Mouse (Mus musculus) frontal cortex, postnatal 36 days (tissue): ENCODE measurements at regions not wholly inside any gene's neighbourhood (a gene's known extent, or its start where the extent isn't known, plus 50 kb on each side); places are given as distances from the start of the nearest gene placed in this dataset.

Experiments used
- DNase-seq, 2 experiments: peaks; one replicate each; pipeline ENCODE4 v3.0.0; 2022; ENCODE audit warnings: low spot score in 2 of 2

GRCm38 (mm10) chr14:76917139-76917929 lies 119.2 kb upstream of the Ccdc122 start:
- DNase-seq = peak; percentile 38 to 41

- no peak for DNase-seq
Observed at GRCm38 (mm10) chr14:76913850-76914249, 122.7 kb upstream of the Ccdc122 start.

DNA sequence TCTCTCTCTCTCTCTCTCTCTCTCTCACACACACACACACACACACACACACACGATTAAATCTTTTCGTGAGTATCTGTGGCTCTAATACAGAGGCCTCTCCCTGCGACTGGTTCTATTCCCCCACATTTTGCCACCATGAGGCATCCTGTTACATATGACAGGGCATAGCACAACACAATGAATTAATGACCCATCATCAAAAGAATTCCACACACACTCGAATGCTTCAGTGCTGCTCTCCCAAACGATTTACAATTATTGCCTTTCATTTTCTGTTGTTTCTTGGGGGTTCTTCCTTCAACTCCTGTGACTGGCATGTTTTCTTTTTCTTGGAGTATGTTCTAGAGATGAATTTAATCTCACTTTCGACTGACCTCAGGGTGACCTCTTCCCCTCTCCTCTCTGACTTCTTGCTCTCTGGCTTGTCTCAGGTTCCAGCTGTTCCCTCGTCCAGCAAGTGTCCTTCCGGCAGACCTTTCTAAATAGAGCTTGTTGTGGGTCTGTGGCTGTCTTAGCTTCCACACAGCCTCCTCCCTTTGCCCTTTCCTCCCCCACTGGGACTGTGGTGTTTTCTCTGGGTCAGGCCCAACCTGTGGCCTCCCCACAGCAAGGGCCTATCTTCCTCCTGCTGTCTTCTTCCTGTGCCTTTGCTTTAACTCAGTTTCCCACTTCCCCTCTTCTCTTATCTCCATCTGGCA lies 124.1 kb upstream of the Ccdc122 start:
- DNase-seq = no peak

- no peak for DNase-seq
Observed at GRCm38 (mm10) chr14:76911271-76911670, 125.3 kb upstream of the Ccdc122 start.

GRCm38 (mm10) chr14:76910186-76910585 lies 126.4 kb upstream of the Ccdc122 start:
- no peak for DNase-seq

DNA sequence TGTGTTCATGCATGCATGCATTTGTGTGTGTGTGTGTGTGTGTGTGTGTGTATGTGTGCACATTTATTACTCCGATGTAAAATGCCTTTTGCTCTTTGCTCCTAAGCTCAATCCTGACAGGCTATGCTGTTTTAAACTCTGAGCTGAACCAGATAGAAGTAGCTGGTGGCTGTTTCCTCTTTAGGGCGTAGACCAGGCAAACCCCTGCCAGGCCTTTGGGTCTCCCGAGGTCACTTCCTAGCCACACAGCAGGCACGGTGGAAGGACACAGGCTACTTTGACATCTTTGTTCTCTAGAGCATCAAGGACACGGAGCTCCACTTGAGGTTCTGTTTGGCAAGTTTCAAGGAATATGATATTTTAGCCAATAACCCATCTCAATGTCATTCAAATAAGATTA lies 128.6 kb upstream of the Ccdc122 start:
- no peak for DNase-seq

DNA sequence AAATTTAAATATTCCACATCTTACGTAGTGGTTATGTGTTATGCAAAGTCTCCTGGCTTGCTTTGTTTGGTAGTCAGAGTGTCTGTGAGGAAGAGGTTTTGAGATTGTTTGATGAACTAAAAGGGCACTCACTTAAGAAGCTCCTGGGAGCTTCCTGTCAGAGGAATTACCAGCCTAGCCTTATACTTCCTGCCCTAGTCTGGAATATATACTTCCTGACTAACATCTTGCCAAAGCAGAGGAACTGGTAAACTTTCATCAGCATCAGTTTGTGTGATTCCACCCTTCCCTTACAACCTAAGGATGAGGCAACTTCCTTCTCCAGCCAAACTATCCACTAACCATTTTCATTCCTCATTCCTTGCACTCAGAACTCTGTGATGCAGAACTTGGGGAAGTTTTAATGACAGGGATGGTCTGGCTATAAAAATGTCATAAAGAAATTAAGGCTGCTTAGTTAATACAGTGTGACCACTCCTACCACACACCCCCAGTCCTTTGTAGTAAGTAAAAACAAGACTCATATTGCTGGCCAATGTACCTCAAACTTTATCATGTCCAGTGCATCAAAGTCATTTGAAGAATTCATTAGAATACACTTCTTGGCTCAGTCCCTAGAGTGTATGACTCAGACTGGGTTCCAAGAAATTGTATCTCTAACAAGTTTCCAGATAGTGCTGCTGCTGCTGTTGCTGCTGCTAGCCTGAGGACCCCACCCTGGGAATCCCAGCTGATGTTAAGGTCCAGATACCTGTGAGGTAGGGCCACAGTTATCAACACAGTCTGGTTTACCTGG lies 133.4 kb upstream of the Ccdc122 start:
- DNase-seq = no peak

DNA sequence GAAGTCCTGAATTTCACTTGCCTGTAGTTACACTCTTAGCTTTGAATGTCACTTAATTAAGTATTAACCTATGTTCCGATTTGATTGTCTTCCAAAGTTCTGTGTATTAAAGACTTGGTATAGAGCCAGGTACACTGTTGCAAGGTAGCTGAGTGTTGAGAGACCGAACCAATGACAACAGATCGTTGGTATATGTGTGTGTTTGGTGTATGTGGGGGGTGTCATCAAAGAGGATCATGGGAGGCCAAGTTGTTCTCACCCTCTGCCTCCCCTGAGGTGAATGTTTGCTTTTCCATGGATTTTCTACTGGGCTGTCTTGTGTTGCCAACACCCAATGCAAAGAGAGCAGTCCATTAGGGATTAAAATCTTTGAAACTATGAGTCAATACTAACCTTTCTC lies 135.1 kb upstream of the Ccdc122 start:
- no peak for DNase-seq

DNA sequence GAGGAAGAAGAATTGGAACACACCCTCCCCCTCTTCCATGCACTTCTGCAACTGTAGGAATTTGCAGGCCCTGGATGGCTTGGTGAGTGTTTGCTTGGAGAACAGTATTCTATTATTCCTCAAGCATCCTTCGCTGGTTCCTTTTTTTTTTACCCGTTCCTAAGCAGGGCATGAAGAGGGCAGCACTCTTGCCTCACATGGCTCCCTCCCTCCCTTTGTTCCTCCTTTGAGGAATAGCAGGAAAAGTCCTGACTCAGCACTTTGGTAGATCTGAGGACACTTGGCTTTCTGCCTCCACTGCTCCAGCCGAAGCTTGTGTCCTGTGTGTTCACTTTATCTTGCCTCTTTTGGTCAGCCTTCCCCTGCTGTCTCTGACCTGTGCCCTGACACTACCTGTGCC lies 137.2 kb upstream of the Ccdc122 start:
- DNase-seq = no peak

GRCm38 (mm10) chr14:76887708-76888107 lies 148.9 kb upstream of the Ccdc122 start:
- DNase-seq = no peak

- no peak for DNase-seq
Observed at GRCm38 (mm10) chr14:76887201-76887600, 149.4 kb upstream of the Ccdc122 start.

GRCm38 (mm10) chr14:76883231-76883651 lies 153.3 kb upstream of the Ccdc122 start:
- no peak for DNase-seq

DNA sequence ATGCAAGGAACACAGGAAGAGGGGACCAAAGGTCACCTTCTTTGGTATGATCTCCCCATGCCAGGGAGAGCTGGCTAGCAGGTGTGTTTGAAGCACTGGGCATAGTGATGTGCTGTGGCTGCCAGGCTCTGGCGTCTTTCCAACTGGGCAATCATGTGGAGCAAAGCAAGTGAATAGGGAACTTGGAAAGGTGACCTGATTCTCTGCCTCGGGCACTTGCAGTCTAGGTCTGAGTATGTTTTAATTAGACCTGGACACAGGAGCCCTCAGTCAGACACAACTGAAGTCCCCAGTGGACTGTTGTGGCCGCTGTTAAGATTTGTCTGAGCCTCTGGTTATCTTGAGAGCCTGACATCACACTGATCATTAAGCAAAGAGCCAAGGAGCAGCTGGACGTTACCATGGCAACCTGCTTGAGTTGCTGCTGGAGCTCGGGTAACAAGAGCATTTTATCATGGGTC lies 153.8 kb upstream of the Ccdc122 start:
- peak in 1 of 2 experiments; percentile 31 for DNase-seq

- peak in 1 of 2 experiments; percentile 51 for DNase-seq
Observed at GRCm38 (mm10) chr14:76880851-76881250, 155.7 kb upstream of the Ccdc122 start.

- DNase-seq = no peak
Observed at GRCm38 (mm10) chr14:76877306-76877705, 159.3 kb upstream of the Ccdc122 start.

DNA sequence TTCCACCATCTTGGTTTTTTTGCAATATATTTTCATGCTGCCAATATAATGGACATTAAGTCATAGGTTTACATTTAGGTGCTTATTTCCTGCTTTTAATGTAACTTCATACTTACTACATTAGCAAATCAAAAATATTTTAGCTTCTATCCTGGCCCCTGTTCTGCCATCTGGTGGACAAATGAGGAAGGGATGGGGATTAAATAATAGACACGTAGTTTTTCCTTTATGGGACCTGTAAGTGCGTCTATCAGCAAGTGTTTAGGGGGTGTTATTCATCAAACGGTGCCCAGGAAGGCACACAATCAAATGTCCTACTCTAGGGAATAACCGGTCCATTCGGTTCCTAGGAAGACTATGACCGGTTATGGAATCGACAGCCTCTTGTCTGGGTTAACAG lies 160.6 kb upstream of the Ccdc122 start:
- DNase-seq = peak in 1 of 2 experiments; percentile 68

DNA sequence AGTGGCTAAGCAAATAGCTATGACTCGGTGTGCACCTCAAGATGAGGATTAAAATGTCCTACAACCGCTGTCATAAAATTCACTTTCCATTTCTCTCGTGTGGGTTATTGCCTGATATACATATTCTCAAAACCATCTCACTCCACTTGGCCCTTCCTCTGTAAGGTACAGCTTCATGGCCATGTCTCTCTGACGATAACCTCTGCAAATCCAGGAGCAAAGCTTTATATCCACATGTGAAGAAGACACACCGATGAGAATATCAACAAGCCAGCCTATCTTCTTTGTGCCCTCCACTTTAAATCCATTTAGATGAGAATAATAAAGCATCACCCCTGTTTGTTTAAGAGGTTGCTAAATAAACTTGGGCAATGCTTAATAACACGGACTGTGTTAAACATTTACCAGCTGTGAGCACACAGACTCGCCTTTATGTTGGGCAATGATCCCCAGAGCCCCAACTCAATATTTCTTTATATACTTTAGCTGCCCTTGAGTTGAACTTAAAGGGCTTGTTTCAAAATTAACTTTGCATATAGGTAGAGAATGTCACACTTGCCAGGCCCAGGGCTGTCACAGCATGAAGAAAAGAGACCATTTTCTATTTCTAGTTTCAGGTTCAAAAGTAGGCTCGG lies 161.2 kb upstream of the Ccdc122 start:
- DNase-seq = no peak

- DNase-seq = no peak
Observed at GRCm38 (mm10) chr14:76874542-76875265, 161.9 kb upstream of the Ccdc122 start.

DNA sequence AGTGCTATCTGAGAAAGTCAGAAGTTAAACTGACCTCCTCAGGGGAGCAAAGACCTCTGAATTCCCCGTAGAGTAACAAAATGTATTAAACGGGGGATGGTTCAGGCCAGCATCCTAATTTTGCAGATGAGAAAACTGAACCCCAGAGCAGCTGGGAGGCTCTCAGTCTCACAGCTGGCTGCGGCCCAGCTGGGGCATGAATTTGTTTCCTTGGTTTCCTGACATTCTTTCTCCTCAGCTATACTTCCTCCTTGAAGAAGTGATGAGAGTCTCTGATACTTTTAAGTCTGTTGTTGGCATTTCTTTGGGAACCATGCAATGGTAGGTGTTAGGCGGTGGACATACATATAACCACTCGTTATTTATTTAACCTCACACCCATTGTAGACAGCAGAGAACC lies 162.9 kb upstream of the Ccdc122 start:
- DNase-seq = no peak

DNA sequence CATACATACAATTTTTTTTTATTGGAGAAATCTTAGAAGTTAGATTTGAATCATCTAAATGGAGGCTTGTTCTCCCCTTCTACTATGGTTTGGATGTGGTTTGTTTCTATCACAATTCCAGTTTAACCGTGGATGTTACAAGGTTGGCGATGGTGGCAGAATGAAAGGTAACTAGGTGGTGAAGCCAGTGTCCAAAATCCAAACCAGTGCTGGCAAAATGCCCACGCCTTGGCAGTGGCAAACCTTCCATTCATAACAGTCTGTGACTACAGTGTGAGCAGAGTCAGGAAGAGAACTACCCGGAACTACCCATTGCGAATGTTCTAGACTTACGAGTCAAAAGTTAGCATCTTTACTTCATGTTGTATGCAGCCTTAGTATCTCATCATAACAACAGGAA lies 163.6 kb upstream of the Ccdc122 start:
- DNase-seq = no peak

DNA sequence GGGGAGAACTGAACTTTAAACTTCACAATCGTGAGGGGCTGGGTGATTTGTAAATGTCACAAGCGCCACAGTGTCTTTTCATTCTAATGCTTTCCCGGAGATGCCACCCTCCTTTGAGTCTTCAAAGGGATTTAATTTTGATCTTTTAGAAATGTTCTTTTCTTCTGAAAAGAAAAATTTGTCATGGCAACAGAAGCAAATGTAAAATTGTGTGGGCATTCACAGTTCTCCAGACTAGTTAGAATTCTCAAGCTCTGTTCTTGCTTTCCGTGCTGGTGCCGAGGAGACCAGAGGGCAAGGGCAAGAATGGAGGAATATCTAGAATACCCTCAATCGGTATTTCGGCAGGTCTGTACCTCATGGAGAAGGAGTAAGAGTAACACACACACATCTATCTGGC lies 164.1 kb upstream of the Ccdc122 start:
- DNase-seq = peak in 1 of 2 experiments; percentile 26
